Mouse (Mus musculus): ENCODE data around the gene Fkbp15.
A peak's percentile ranks its signal among the peaks of the same experiment; 100 is the strongest.

Fkbp15 gene

DNA sequence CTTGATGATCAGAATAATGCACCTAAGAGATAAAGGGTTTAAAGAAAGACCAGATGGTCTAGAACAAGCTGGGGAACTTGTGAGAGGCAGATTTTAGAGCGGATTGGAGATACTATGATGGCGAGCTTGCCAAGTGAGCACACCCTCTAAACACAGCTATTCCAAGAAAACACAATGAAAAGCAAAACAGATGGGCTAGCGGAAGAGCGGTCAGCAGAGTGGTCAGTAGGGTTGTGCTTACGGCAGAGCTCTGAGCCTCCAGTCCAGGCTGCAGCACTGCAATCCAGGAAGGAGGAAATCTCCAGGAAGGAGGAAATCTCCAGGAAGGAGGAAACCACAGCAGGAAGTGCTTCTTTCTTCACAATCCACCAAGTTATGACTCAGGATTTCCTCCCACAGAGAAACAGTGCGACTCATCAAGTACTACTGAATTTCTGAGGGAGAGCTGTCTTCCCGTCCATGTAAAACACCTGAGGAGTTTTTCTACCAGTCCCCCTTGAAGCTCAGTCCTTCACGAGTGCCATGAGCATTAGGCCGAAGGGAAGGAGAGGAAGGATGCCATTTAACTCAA, 46.6 kb downstream of the Fkbp15 start:
- no peak for DNase-seq

DNA sequence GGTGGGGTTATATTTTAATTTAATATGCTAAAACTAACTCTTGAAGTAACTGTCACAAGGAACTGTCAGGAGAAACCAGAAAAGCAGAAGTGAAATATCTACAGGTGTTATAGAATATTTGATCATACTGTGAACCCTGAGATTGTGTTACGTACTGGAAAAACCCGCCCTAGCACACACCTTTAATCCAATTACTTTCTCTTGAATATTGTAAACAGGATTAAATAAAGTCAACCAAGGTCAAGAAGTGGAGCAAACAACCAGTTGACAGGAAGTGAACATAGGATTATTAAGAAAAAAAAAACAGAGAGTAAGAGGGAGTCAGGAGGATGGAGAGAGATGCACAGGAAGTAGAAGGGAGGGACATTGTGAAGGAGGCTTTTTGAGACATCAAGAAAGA, 47.5 kb downstream of the Fkbp15 start:
- DNase-seq = no peak

DNA sequence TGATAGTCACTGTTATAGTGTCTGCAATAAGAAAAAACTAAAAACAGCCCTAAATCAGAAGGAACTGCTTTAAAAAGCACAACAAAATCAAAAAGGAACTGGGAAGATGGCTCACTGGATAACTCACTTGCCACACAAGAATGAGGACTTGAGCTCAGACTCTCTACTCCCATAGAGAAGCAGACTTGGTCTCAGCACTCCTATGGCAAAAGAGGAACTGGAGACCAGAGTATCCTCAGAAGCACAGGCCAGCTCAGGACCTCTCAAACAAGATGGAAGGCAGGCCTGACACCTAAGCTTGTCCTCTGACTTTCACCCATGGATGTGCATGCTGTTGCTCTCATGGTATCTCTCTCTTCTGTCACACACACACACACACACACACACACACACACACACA, 51.9 kb downstream of the Fkbp15 start:
- no peak for DNase-seq

DNA sequence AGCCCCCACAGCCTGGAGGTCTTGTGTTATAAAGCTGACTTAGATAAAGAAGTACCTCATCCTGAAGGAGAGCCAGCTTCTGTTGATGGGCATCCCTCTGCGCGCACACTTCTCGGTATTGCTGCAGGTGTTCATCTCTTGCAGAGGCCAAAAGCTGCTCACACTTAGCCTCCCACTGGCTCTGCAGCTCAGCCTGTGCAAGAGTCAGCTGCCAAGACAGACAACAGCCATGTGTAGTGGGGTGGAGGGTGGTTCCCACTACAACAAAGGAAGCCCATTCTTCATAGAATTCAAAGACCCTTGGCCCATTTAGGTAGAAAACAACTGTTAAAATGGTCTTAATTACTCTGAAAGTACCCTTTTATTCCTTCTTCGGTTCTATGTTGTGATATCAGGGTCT, 53.5 kb downstream of the Fkbp15 start:
- DNase-seq = no peak

DNA sequence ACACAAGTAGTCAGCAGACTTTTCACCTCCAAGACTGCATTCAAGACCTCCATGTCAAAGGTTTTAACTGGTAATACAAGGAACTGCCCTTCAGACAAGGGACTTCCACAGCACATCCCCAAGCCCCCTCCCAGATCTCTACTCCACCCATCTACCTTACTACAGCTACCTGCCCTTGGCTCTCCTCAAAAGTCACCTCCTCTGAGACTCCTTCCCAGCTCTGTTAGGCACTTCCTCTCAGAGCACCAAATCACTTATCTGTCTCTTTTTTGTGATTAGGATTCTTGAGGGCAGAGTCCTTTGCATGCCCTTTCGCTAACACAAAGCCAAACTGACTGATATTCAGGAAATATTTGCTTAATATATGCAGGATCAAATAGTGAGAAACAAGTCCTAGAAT, 54.0 kb downstream of the Fkbp15 start:
- DNase-seq = no peak

DNA sequence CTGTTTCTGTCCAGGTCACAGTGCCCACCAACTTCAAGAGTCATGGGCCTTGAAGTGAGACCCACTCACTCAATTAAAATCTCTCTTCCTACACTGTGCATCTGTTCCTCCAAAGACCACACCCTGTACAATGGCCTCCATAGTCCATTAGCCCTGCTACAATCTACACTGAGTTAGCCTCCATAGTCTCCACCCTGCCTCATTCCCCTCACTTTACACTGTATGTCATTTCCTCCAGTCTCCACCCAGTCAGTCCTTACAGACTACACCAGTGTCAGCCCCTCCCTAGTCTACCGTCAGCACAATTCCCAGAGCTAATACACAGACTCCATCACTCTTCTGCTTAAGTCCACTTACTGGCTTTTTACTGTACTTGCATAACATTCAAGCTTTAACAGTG, 57.1 kb downstream of the Fkbp15 start:
- DNase-seq = no peak

DNA sequence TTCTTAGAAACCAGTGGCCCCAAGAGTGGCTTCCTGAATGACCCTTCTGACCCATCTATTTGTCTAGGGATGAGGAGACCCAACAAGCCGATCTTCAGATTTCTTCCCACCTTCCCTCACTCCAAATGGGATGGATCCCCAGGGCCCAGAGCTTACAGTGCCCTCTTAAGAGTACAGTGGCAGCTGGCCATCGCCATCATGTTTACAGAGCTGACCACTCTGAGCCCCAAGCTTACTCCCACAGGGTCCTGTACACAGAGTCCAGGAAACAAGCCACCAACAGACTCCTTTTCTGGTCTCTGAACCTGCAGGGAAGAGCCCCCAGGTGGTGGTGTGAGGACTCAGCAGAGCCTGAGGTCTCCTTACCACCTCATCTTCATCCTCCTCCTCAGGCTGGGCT, 57.6 kb downstream of the Fkbp15 start:
- no peak for DNase-seq

DNA sequence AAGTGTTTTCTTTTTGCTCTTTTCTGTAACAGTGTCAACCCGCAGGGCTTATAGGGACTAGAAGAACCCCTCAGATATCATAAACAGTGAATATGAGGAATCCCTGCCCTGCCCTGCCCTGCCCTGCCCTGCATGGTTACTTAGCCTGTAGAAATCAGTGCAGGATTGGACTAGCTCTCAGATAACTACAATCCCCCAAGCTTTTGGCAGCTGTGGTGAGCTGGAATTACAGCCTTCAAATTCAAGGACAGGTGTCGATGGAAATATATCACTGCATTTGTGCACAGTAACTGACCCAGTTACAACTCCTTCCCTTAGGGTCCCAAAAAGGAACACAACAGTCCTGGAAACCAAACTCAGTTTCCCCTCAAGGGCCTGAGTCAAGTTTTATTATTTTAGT, 60.3 kb downstream of the Fkbp15 start:
- no peak for DNase-seq

DNA sequence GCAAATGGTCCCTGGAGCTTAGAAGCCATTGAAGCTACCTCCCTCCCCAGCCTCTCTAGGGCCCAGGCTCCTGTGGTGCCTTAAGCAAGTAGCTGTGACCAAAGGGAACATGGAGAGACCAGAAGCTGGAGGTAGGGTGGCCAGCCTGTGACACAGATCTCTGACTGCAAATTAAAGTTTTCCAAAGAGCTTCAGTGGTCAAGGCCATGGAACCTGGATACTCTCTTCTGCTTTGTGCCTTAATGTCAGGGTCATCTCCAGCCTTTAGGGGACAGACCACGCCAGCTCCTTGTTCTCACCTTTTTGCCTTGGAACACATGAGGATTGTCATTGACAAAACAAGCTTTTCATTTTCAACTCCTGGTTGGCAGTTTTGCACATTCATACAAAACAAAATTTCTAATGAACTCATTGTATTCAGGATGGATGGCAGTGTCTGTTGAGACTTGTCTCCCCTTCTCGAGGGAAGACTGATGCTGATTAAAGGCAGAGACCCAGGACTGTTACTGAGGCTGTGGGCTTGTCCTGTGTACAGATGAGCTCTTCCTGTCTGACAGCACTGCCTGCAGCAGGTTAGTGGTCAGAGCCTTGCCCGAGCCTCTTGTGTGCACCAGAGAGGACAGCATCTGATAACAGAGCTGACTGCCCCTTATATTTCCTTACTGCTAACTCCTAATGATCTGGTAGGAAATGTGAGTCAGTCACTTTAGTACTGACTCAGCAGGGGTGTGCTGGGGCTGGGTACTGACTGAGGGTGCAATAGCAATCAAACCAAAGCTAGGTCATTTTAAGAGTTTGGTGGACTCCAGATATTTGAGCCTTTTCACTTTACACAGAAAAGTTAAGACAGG, 62.8 kb downstream of the Fkbp15 start:
- no peak for DNase-seq

DNA sequence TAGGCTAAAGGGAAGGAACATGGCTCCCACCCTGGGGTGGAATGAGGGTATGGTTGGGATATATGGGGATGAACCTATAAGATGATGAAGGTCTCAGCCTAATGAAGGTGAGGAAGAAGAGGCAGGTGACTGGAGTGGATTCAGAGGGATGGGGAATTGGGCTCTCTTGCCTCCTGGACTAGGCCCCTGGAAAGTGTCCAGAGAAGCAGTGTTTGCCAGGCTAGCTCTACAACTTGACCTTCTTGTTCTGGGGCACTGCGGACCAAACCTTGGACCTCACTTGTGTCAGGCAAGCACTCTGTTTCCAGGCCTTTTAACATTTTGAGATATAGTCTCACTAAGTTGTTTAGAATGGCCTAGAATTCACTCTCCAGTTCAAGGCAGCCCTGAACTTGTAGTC, 65.6 kb downstream of the Fkbp15 start:
- DNase-seq = no peak

DNA sequence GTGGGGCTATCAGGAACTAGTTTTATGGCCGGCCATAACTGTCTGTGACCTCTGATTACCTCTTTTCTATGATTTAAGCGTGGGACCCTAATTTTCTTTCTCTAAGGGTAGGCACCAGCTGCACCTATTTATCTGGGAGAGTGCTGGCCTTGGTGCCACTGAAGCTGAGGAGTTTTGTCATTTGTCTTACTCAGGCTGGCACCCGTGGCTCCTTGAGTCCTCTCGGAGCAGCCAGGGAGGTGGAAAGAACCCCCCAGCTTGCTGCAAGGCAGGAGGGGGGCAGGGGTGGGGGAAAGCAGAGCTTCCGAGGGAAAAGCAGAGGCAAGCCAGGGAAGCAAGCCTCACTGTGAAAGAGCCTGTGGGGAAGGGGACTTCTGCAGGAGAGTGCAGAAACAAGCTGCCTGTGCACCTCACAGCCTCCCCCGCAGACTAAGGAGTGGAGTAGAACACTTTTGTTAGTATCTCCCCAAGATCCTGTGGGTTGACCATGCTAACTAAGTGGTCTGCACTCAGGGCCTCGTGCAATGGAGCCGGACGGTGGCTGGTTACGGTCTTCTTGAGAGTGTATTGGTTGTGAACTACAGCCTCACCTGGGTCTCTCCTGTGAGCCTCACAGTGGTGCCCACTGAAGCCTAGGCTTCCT, 67.0 kb downstream of the Fkbp15 start:
- DNase-seq = no peak

DNA sequence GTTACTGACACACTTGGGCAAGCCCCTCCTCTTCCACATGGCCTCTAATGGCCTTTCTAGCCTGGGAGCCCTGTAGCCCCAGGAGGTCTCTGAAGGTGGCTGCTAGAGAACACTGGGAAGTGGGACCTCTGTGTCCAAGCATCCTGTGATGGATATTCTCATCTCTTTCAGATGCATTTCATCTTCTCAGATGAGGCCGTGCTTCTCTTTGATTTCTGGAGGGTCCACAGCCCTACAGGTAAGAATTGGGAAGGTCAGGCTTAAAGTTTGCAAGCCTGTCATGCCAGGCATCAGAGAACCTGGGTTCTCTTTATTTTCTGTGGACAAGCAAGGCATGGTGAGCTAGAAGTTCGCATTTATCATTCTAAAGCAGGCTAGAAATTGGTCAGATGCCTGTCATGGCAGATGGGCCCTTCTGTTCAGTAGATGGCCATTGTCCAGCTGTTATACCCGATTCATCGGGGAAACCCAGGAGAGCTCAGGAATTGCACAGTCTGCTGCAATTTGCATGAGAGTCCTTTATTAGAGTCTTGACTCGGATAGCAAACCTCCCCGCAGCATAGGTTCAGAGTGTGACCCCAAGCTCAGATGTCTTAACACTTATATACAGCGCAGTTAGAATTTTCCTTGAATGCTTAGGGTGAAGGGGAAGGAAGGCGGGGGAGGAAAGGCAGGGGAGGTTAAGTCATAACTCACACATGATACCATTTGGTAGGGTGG, 67.7 kb downstream of the Fkbp15 start:
- DNase-seq = no peak

DNA sequence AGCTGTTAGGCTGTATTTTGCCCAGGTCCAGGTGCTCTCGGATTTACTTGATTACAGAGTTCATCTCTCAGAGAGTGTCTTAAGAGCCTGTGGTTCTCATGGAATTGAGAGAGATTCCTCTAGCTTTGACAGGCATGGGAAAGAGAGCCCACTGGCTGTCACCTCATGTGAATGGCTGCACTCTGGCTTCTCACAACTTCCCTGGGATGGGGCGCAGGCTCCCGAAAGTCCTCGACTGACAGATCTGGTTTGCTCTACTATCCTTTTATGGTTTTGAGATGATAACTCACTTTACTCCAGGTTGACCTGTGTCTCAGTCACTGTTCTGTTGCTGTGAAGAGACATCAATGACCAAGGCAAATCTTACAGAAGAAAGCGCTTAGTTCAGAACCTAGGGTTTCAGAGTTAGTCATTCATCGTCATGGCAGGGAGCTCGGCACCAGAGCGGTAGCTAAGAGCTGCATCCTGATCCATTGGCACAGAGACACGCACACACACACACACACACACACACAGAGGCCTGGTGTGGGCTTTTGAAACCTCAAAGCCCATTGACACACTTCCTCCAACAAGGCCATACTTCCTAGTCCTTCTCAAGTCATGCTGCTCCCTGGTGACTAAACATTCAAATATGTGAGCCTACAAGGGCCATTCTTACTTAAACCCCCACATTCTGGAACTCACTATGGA, 69.4 kb downstream of the Fkbp15 start:
- no peak for DNase-seq

DNA sequence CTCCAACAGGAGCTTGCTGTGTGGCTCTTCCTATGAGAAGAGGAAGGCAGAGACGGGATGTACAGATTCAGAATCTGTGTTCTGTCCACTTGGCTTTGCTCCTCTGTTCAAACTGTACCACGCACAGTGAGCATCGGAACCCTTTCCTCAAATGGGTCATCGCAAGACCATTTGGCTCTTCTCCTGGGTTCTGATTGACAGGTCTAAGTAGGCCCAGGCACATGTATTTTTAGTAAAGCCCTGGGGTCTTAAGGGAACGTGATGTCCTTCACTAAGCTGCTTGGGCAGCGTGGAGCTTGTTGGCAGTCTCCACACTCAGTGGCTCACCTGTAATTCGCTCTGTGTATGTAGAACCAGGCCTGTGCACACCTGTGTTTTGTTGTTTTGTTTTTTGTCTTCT, 71.1 kb downstream of the Fkbp15 start:
- no peak for DNase-seq

DNA sequence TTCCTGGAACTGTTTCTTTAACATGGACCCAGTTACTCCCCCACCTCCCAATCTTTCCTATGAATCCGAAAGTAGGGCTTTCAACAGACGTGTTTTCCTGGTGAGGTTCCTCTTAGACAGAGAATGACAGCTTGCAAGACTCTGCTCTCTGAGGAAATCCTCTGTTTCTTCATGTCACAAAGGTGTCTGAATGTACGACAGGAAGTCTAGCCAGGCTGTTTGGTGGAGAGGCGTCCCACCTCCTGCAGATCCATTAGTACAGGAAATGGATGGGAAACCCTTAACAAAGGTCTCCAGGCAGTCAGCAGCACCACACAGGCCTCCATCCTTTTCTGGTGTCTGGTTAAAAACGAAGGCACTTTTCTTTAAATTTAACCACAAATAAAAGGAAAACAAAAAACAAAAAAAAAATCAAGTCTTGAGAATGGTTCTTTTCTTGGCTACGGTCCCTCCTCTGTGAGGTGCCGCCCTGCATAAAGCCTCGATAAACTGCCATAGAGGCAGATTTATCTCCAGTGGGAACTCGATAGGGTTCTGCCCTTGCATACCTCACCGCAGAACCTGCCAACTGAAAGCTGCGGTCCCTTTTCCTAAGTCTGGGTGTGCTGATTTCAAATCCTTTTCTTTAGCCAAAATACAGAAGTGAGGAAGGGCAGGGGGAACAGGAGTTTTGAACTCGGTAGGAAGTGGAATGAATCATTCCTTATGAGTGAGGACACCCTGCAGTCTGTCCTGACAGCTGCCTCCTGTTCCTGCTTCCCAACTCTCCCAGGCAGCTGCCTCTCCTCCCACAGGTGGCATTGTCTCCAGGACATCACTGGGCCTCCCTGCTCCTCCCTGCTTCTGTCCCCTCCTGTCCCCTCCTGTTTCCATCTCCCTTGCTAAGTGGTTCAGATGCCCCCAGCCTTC, 73.1 kb downstream of the Fkbp15 start:
- DNase-seq = peak; percentile 30

DNA sequence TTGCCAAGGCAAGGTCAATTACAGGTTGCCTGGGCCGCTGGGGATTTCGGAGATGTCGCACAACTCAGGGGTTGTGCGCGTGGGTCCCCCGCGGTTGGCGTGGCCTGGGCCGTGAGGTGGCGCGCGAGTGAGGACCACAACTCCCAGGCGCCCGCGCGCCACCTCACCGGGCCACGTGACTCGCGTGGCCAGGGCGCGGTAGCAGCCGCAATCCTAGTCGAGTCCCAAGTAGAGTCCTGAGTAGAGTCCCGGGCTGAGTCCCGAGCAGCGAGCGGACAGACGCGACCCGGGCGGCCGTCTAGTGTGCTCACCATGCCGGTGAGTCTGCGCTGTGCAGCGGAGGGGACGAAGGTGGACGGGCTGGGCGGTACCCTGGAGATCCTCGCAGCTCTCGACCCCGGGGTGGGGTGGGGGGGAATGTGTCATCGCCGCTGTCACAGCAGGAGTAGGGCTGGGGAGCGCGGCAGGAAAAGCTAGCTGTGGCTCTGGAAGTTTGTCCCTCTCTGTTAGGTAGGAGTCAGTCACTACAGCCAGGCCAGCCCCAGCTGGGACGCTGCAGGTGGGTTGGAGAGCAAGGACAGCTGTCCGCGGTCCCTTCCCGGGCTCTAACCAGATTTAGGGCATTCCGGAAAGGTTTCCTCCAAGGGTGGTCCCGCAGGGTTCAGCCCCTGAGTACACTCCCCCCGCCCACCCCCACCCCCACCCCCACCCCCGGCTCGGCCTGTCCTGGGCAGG, 73.9 kb downstream of the Fkbp15 start:
- peak; percentile 79 for DNase-seq

DNA sequence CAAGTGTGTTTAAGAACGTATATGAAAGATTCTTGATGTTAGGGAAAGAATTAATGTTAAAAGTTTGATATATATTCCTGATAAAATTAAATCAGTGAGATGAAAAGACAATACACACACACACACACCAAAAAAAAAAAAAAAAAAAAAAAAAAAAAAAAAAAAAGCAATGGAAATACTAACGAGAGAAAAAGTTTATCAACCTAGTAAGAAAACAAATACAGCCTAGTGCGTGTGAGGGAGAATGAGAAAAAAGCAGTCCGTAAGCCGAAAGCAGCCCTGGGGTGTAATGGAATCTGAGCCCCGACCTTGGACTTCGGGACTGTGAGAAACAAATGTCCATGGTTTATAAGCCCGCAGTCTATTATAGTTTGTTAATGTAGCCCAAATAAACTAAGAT, 74.8 kb downstream of the Fkbp15 start:
- no peak for DNase-seq

DNA sequence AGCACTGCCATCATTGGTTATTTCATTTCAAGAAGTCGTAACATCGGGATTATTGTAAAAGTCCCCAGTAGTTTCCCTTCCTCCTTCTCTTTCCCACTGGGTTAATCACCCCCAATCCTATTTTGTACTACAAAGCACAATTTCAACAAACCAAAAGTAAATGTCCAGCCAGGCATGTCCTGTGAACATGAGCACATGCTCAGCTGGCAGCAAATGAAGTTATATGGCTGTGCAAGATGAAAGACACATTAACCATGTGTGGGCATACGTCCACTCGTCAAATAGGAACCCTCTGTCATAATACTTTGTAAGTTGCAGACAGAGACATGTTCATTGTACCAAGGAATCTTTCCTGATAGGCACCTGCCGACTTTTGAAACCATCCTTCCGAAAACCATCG, 77.4 kb downstream of the Fkbp15 start:
- DNase-seq = no peak

DNA sequence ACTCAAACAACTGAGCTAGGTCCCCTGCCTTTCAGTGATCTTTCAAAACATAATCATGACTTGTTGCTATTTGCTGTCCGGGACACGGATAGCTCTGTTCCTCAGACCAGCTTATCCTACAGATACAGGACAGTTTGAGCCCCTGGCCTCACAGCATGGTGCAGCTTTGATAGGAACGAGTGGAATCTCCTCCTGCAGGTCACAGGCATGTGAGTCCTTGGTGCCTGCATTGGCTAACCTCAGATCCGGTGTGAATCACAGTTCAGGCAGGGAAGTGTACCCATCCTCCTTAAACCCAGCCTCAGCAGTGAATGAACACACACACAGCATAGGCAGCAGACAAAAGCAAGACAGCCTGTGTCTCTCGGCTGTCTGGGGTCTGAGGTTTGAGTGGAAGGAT, 79.0 kb downstream of the Fkbp15 start:
- no peak for DNase-seq

DNA sequence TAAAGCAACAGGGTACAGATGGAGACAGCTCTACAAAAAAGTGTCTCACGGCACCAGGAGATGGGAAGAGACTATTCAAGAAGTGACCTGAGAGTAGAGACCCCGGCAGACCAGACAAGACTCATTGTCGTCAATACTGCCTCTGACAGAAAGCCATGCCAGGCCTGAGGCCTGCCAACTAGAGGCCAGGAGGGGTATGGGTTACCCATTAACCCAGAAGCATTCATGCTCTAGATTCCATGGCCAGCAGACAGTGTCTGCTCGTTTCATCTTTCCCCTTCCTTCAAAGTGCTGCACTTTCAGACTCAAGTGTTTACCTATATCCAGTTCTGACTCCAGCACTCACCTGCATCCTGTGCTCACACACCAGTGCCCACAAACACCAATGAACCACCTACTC, 82.3 kb downstream of the Fkbp15 start:
- no peak for DNase-seq

DNA sequence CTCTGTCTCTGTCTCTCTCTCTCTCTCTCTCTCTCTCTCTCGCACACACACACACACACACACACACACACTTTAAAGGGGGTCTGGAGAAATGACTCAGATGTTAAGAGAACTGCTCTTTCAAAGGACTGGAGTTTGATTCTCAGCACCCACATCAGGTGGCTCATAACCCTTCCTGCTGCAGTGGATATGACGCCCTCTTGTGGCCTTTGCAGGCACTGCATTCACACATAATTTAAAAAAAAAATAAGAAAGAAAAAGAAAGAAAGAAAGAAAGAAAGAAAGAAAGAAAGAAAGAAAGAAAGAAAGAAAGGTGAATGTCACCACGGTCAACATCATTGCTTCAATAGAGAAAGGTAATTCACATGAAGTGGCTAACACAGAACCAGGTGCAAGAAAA, 83.1 kb downstream of the Fkbp15 start:
- DNase-seq = no peak

Data from lung, postnatal 14 days (tissue).